Mouse (Mus musculus) adrenal gland, adult 18-20 months (tissue): ENCODE measurements around the gene Olfr768. TPM values are rescaled to one million over a fixed set of nuclear protein-coding genes. Genes with fewer than 3 reads are reported as not detected.
"Not testable (repeated sequence)": the region's sequence is repeated elsewhere in the genome, so short reads cannot be mapped to it uniquely, and the experiment has no call there.

Source experiments
- DNase-seq, 2 experiments: peaks; one replicate each; pipeline ENCODE4 v3.0.0; 2021 to 2022; ENCODE audit warnings: low spot score in 2 of 2
- long read RNA-seq, 2 experiments: library from polyadenylated mRNA; stranded (forward); transcript quantifications; one replicate each; pipeline ENCODE4 v2.0.0; 2021
- total RNA-seq, 2 experiments: library from RNA; stranded (reverse); gene quantifications; 1 replicate in 1 of 2; 2 replicates in 1 of 2; pipeline ENCODE4 v1.2.3; 2021

Gene Olfr768
- total RNA-seq, result not detected
- long read RNA-seq, experiment 1, result 0 reads
- long read RNA-seq, experiment 2, result 0 reads

GRCm38 (mm10) chr10:129099275-129099674 lies at the start of gene Olfr768:
Gene Olfr768 (minus strand): TSS chr10:129099375.
- no peak for DNase-seq

GRCm38 (mm10) chr10:129138898-129139297 lies 39.7 kb upstream of the Olfr768 start, which contains the start of gene Olfr770:
Gene Olfr770 (minus strand): TSS chr10:129138998.
- no peak for DNase-seq

- no peak for DNase-seq
These were observed 18.6 kb upstream of the Olfr768 start, which contains the start of gene Olfr769 for GRCm38 (mm10) chr10:129117761-129118160. Gene Olfr769 (minus strand): TSS chr10:129117861.

DNA sequence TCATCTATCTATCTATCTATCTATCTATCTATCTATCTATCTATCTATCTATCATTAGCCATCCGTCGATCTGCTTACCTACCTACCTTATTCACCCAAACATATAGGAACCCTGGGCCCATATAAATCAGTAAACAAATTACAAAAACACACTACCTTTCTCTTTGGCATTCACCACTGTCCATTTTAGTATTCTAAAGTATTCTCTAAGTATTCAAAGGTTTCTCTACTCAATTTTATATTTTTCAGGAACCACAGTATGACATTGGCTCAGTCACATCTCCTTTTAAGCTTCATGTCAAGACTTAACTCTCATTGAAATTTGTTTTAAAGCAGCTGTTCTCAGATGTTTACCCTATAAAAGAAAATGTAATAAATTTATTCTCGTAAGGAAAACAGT lies 16.0 kb upstream of the Olfr768 start:
- no peak for DNase-seq

DNA sequence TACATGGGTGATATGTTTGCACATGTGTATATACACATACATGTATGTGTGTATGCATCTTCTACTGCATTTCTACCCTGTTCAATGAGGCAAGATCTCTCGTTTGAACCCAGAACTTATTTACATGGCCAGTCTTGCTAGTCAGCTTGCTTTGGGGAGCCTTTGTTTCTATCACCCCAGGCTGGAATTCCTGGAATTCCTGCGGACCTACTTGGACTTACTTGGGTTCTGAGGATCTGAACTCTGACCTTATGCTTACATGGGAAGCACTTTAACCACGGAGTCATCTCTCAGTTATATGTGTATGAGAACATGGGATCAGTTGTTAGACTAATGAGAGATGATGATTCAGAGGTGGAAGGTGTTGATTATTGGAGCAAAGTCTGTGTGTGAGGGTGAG lies 2.1 kb upstream of the Olfr768 start:
- no peak for DNase-seq

DNA sequence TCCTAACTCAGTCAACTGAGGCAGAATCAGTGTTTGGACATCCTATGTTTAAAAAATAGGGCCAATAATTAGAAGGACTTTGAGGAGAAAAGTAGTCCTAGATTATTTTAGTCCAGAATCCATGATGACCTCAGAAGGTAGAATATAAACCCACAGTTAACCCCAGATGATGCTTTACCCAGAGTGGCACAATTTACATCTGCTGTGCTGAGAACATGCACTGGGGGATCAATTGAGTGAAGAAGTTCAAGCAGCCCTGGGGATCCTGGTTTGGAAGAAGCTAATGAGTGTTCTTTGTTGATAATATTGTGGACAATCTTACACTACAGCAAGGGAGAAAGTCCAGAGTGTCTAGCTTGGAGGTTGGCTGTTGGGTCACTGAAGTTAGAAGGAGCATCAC lies 16.4 kb downstream of the Olfr768 start, which contains the start of gene Olfr767:
TSS of gene Olfr767 (minus strand) at position 101 of the 400 bp plus-strand sequence.
- not testable (repeated sequence) for DNase-seq

- DNase-seq, result no peak
These were observed 30.3 kb downstream of the Olfr768 start, which contains the start of gene Olfr766-ps1 for GRCm38 (mm10) chr10:129068877-129069276. Gene Olfr766-ps1 (minus strand): TSS chr10:129068977.

DNA sequence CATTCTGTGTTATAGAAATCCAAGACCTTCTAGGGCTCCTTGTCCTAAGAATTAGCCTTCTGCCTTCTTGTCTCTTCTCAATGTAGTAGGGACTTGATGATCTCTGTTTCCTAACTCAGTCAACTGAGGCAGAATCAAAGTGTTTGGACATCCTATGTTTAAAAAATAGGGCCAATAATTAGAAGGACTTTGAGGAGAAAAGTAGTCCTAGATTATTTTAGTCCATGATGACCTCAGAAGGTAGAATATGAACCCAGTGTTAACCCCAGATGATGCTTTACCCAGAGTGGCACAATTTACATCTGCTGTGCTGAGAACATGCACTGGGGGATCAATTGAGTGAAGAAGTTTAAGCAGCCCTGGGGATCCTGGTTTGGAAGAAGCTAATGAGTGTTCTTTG lies 49.3 kb downstream of the Olfr768 start, which contains the start of gene Olfr765:
TSS of gene Olfr765 (minus strand) at position 101 of the 400 bp plus-strand sequence.
- not testable (repeated sequence) for DNase-seq

Other genes with a start within 250 kb of the Olfr768 start
- gene Gdf11, start 207.7 kb downstream of the Olfr768 start, total RNA-seq, result 1 to 10 TPM; 1.4 to 1.9 TPM
- 100 to 1,000 TPM; 288 to 358 TPM for gene Cd63, start 198.4 kb downstream of the Olfr768 start, total RNA-seq
- gene Rdh5, start 176.5 kb downstream of the Olfr768 start, total RNA-seq, result 10 to 100 TPM in 1 of 2 experiments, 1 to 10 TPM in 1; 9.8 to 11.8 TPM
- 100 to 1,000 TPM; 177 to 191 TPM for gene Bloc1s1, start 175.3 kb downstream of the Olfr768 start, total RNA-seq
- gene Itga7, start 165.6 kb downstream of the Olfr768 start, total RNA-seq, result 10 to 100 TPM; 10.7 to 25.7 TPM
- under 1 TPM; 0.32 to 0.33 TPM for gene Mettl7b, start 138.4 kb downstream of the Olfr768 start, total RNA-seq
- gene Olfr9, start 109.9 kb downstream of the Olfr768 start, total RNA-seq, result not detected
- gene Olfr763, start 88.6 kb downstream of the Olfr768 start, total RNA-seq, result not detected
- not detected for gene Olfr764-ps1, start 59.5 kb downstream of the Olfr768 start, total RNA-seq
- gene Olfr765, start 49.4 kb downstream of the Olfr768 start, total RNA-seq, result not detected
- gene Olfr766-ps1, start 30.4 kb downstream of the Olfr768 start, total RNA-seq, result not detected
- gene Olfr767, start 16.5 kb downstream of the Olfr768 start, total RNA-seq, result not detected
- not detected for gene Olfr769, start 18.5 kb upstream of the Olfr768 start, total RNA-seq
- not detected for gene Olfr770, start 39.6 kb upstream of the Olfr768 start, total RNA-seq
- gene Olfr771, start 65.4 kb upstream of the Olfr768 start, total RNA-seq, result not detected
- not detected for gene Olfr772, start 78.5 kb upstream of the Olfr768 start, total RNA-seq
- not detected for gene Olfr773, start 88.0 kb upstream of the Olfr768 start, total RNA-seq
- not detected for gene Olfr774, start 136.8 kb upstream of the Olfr768 start, total RNA-seq
- not detected for gene Olfr775, start 149.0 kb upstream of the Olfr768 start, total RNA-seq
- gene Olfr776, start 159.8 kb upstream of the Olfr768 start, total RNA-seq, result not detected
- not detected for gene Olfr777, start 172.1 kb upstream of the Olfr768 start, total RNA-seq
- not detected for gene Olfr780, start 218.7 kb upstream of the Olfr768 start, total RNA-seq
- gene Olfr781, start 229.5 kb upstream of the Olfr768 start, total RNA-seq, result not detected
- gene Olfr782, start 249.5 kb upstream of the Olfr768 start, total RNA-seq, result not detected